Mouse (Mus musculus): ENCODE data around the gene Cradd. TPM values are rescaled to one million over a fixed set of nuclear protein-coding genes. Genes with fewer than 3 reads are reported as not detected.

Gene Cradd
- total RNA-seq, 2 experiments from 2014 or later: 10.5 to 12.0 TPM

DNA sequence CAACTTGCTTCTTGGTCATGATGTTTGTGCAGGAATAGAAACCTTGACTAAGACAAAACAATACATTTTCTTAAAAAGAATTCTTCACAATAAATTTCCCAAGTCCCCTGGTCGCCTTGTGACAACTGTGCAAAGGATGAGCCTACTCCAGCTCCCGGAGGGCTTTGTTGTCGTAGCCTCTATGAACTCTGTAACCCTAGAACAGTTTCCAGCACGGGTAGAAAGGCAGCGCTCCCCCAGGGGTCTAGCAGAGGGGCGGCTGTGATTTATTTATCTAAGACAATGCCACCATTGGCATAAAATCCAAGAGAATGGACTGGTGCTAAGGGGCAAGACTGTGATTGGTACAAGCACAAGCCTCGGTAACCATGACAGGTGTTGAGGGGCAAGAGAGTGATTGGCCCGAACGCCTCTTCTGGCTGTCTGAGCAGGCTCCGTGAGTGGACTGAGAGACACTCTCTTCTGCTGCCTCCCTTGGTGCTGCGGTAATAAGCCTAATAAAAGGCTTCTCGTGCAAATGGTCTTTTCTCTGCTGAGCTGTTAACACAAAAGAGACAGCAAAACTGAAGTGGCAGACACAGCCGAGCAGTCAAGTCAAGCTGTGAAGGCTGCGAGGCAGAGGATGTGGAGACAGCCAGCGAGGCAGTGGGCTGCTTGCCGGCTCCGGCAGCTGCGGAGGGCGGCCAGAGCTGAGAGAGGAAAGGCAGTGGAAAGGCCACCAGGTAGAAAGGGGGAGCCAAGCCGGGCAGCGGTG, 13.1 kb downstream of the Cradd start:
- intact Hi-C loops (cut with DNase I; ENCODE audit: low total_unique reads): no loop called here
- DNase-seq: peak; percentile 55

- no peak for DNase-seq
- intact Hi-C loops (cut with DNase I; ENCODE audit: low total_unique reads): no loop called here
These were observed 14.3 kb downstream of the Cradd start for GRCm38 (mm10) chr10:95309412-95310322.

DNA sequence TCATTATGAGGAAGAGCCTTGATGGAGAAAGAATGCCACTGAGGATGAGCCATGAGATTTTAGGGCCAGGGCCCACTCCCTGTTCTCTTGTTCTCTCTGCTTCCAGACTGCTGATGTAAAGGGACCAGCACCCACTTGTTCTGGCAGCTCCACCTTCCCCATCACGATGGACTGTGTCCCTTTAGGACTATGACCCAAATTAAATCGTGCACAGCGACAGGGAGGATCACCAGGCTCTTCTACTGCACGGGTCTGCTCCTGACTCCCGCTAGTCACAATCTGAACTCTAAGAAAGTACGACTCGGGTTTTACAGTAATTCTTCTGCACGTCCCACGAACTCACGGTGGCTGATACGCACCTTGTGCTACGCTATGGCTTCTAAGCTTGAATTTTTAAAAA, 14.9 kb downstream of the Cradd start:
- intact Hi-C loops (cut with DNase I; ENCODE audit: low total_unique reads): no loop called here
- DNase-seq: no peak

- intact Hi-C loops (cut with DNase I; ENCODE audit: low total_unique reads): no loop called here
- no peak for DNase-seq
These were observed 16.0 kb downstream of the Cradd start for GRCm38 (mm10) chr10:95307916-95308315.

DNA sequence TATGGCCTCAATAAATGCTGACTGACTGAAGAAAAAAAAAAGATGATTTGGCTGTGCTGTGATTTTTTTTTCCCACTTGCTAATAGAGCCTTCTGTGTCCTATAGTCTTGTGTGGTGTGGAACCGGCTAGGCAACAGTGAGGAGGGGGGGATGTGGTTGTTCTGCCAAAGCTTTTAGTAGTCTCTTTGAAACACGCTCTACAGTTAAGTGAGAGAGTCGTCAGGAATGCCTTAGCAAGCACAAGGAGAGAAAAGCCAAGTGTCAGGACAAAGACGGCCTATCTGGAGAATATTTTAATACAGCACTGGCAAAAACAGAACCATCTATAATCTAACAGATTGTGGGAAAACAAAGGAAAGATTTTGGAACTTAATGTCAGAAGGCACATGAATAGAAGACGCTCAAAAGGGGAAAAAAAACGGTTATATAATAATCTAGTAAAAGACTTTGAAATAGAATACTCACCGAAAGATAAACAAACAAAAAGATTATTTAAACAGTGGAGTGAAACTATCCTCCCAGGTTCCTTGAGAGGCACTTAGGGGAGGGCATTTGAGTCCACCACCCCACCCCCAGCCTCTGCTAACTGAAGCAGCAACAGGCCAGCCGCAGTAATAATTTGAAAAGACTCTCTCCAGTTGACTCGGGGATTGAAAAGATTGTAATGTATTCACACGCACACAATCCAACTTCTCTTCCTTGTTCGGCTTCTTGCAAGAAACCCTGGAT, 16.9 kb downstream of the Cradd start:
- intact Hi-C loops (cut with DNase I; ENCODE audit: low total_unique reads): no loop called here
- DNase-seq: no peak

GRCm38 (mm10) chr10:95304240-95304639, 19.7 kb downstream of the Cradd start:
- DNase-seq: no peak
- intact Hi-C loops (cut with DNase I; ENCODE audit: low total_unique reads): no loop called here

- no peak for DNase-seq
- intact Hi-C loops (cut with DNase I; ENCODE audit: low total_unique reads): no loop called here
These were observed 21.4 kb downstream of the Cradd start for GRCm38 (mm10) chr10:95302211-95303163.

GRCm38 (mm10) chr10:95300178-95300793, 23.6 kb downstream of the Cradd start:
- intact Hi-C loops (cut with DNase I; ENCODE audit: low total_unique reads): no loop called here
- DNase-seq: no peak

- intact Hi-C loops (cut with DNase I; ENCODE audit: low total_unique reads): no loop called here
- DNase-seq: no peak
These were observed 24.2 kb downstream of the Cradd start for GRCm38 (mm10) chr10:95299808-95300133.

GRCm38 (mm10) chr10:95299010-95299807, 24.7 kb downstream of the Cradd start:
- intact Hi-C loops (cut with DNase I; ENCODE audit: low total_unique reads): no loop called here
- no peak for DNase-seq

- DNase-seq: no peak
- intact Hi-C loops (cut with DNase I; ENCODE audit: low total_unique reads): no loop called here
These were observed 25.4 kb downstream of the Cradd start for GRCm38 (mm10) chr10:95298504-95298903.

GRCm38 (mm10) chr10:95297690-95298104, 26.2 kb downstream of the Cradd start:
- peak; percentile 55 for DNase-seq
- intact Hi-C loops (cut with DNase I; ENCODE audit: low total_unique reads): no loop called here

DNA sequence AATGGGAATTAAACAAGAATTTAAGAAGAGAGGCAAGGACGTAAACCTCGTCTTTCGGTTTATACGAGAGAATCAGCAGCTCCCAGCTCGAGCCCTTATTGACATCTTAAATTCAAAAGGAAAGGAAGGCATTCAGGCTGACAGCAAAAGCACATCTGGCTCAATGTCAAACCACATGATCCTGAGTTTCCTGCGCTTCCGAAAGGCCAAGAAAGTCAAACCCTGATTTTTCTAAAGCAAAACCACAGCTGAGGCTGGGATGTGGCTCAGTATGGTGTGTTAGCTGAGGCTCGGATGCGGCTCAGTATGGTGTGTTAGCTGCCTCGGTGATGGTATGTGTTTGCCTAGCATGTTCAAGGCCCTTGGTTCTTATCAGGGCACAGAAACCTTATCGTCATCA, 26.9 kb downstream of the Cradd start:
- DNase-seq: no peak

GRCm38 (mm10) chr10:95293261-95293660, 30.7 kb downstream of the Cradd start:
- intact Hi-C loops (cut with DNase I; ENCODE audit: low total_unique reads): no loop called here

More for the DNA sequence above, 26.9 kb downstream of the Cradd start:
- intact Hi-C loops (cut with DNase I; ENCODE audit: low total_unique reads): no loop called here

GRCm38 (mm10) chr10:95292269-95292668, 31.7 kb downstream of the Cradd start:
- intact Hi-C loops (cut with DNase I; ENCODE audit: low total_unique reads): no loop called here
- no peak for DNase-seq

More at GRCm38 (mm10) chr10:95293261-95293660, 30.7 kb downstream of the Cradd start:
- DNase-seq: no peak

DNA sequence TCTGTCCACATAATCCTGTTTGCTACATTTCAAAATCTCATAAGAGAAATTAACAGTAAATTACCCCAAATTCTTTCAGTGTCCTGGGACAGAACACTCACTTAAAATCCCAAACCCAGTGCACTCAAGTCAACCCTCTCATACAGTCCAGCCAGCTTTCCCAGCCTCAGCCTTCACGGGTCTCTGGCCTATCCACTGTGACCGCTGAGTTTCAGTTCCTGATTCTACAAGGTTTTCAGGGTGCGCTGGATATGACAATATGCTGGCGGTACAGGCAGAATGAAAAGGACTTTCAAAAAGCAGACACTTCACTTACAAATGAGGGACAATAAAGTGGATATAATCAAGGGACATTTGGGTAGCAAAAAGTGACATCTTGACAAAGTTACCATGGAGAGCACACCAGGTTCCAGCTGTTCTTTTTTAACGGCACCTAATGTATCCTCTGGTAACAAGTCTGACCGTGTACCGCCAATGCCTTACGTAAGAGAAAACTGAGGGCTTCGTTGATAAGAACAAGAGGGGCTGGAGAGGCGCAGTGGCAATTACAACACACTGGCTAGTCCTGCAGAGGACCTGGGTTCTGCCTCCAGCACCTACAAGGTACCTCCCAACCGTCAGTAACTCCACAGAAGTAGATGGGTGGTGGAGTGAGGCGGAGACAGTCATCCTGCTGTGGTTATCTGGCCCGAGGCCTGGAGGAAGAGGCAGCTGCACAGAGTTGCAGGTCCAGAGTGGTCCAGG, 32.6 kb downstream of the Cradd start:
- DNase-seq: no peak
- intact Hi-C loops (cut with DNase I; ENCODE audit: low total_unique reads): no loop called here

- intact Hi-C loops (cut with DNase I; ENCODE audit: low total_unique reads): no loop called here
- DNase-seq: no peak
These were observed 34.1 kb downstream of the Cradd start for GRCm38 (mm10) chr10:95289819-95290218.
